Mouse (Mus musculus): ENCODE measurements at regions not wholly inside any gene's neighbourhood (a gene's known extent, or its start where the extent isn't known, plus 50 kb on each side); places are given as distances from the start of the nearest gene placed in this dataset.

DNA sequence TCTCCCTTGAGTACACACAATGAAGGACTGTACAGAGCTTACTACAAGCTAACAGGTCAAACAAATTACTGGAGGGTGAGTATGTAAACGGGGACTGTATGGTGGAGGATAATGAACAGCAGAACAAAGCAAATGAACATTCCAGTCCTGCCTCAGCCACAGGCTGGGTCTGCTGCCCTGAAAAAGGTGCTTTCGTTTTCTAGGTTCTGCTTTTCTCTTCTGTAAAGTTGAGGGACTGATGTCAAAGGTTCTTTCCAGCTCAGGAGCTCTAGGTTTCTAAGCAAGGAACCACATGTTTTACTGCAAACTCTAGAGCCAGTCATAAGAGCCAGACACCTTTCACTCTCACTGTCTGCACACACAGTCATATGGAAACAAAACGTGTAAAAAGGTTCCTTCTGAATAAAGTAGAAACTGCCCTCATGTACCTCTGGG is 106.1 kb upstream of the Ahr start:
- ATAC-seq (ENCODE audit: low TSS enrichment) = no peak

DNA sequence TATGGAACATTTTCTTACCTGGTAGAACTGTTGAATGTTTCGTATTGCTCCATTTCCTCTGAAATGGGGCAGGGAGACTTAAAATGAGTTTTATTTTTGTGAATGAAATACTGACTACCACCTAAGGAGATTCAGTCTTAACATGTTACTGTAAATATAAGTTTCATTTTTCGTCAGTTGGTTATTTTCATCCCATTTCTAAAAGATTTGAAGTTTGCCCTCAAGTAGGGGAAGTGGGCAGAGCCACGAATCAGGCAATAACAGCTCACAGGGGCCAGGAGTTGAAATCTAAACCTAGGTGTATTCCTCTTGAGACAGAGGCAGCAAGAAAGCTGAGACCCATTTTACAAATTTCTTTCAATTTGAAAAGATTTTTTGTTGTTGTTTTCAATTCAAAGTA is 88.6 kb upstream of the Ahr start:
- ATAC-seq (ENCODE audit: low TSS enrichment) = no peak

DNA sequence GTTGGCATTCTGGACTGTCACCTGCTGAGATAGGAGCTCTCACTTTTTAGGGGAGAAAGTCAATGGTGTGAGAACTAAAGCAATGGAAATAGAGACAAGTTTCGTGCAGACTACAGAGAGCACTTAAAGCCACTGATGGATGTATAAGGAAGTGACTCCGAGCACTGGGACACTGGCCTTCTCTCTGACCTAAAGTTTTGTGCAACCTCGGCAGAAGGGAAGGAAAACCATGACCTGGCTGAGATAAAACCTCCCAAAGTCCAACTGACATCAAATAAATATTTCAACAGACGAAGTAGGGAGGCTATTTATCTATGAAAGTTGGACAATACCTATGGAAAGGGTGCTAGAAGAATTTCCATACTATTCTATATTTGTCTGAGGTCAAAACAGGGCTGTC is 80.0 kb upstream of the Ahr start:
- no peak for ATAC-seq (ENCODE audit: low TSS enrichment)

DNA sequence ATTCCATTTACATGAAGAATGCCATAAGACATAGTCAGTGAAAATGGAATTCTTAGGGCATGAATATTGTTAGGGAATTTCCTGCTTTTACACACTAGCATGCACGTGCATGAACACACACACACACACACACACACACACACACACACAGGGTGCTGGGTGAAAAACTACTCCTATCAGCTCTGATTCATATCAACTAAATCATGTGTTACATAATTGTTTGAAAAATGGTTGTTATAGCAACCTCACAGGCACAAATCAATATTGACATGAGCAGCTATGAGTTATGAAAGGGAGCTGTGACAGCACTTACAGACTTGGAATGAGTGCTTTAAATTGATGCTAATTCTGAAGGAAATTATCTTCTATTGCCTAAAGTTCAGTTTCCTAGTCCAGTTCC is 72.8 kb upstream of the Ahr start:
- ATAC-seq (ENCODE audit: low TSS enrichment) = no peak

DNA sequence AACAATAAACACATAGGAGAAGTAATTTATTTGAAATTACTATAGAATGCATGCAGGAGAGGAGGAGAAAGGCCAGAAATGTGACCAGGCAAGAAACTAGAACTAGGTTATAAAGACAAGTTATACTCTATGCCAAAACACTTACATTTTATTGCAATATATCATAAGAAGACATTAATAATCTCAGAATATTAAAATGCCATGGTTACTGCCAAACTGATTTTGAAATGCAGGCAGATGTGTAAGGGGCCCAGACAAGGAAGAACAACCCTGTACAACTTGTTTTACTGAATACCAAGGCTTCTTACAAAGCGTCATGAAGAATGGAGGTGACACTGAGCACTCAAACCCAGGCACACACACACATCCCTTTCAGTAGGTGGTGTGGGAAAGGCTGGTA is 68.9 kb upstream of the Ahr start:
- no peak for ATAC-seq (ENCODE audit: low TSS enrichment)

DNA sequence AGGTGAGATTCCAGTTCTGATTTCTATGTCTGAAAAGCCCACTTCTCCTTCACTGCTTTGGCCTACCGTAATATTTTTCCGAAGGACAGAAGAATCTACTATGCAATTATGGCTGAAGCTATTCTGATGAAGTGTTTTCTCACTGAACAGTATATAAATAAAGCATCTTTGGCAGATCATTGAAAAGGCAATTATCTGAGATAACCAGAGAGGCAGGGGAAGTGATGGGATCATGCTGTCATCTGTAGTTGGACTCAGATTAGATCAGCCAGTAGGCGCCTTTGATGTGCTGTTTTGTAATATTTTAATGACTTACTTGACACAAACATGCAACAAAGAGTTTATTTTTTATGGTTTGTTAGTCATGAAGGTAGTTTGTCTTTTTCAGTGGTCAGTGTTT is 67.8 kb upstream of the Ahr start:
- no peak for ATAC-seq (ENCODE audit: low TSS enrichment)

DNA sequence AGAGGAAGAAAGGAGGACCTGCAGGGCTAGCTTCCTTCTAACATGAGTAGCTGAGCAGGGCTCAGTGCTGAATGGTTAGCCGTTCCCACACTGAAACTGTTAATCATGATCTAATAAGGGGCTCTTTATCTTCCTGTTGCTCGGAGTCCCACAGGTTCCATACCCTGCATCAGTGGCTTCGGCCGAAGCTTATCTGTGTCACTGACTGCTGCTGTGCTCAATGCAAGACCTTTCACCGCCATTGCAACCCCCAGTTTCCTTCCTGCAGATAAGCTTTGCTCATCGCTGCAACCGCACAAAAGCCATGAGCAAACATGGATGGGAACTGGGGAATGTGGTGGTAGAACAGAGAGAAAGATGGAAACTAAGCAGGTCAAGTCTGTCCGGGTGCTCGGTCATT is 63.5 kb upstream of the Ahr start:
- no peak for ATAC-seq (ENCODE audit: low TSS enrichment)

DNA sequence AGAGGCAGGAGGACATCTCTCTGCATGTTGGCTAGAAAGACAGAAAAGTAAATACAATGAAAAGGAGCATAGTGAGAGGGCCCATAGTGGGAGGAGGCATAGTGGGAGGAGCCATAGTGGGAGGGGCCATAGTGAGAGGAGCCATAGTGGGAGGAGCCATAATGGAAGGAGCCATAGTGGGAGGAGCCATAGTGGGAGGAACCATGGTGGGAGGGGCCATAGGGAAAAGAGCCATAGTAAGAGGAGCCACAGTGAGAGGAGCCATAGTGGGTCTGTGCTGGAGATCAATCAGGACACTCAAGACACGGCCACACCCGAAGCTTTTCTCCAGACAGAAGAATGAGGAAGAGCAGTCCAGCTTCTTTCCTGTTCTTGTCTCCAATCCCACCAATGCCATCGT is 58.0 kb upstream of the Ahr start:
- no peak for ATAC-seq (ENCODE audit: low TSS enrichment)
